Mouse (Mus musculus) layer of hippocampus, adult 11-12 months (tissue): Measurements from ENCODE around the gene Pou2af1.

Source experiments
- DNase-seq: peaks from one replicate; pipeline ENCODE4 v3.0.0; 2022; ENCODE audit warnings: low spot score

The Pou2af1 gene

GRCm38 (mm10) chr9:51225636-51226166, 12.2 kb downstream of the Pou2af1 start:
- DNase-seq, result no peak

GRCm38 (mm10) chr9:51230701-51231389, 17.3 kb downstream of the Pou2af1 start:
- no peak for DNase-seq

- DNase-seq, result no peak
These were observed 18.7 kb downstream of the Pou2af1 start for GRCm38 (mm10) chr9:51232163-51232562.

GRCm38 (mm10) chr9:51238741-51239385, 25.4 kb downstream of the Pou2af1 start:
- DNase-seq, result peak; percentile 53

- no peak for DNase-seq
These were observed 43.4 kb downstream of the Pou2af1 start for GRCm38 (mm10) chr9:51256780-51257502.

- no peak for DNase-seq
These were observed 44.9 kb downstream of the Pou2af1 start for GRCm38 (mm10) chr9:51258426-51258825.

- DNase-seq, result no peak
These were observed 55.3 kb downstream of the Pou2af1 start for GRCm38 (mm10) chr9:51268852-51269251.

GRCm38 (mm10) chr9:51271073-51271472, 57.6 kb downstream of the Pou2af1 start:
- DNase-seq, result no peak

- no peak for DNase-seq
These were observed 58.6 kb downstream of the Pou2af1 start for GRCm38 (mm10) chr9:51272102-51272501.

- no peak for DNase-seq
These were observed 60.2 kb downstream of the Pou2af1 start for GRCm38 (mm10) chr9:51273581-51274154.

- DNase-seq, result no peak
These were observed 61.2 kb downstream of the Pou2af1 start for GRCm38 (mm10) chr9:51274678-51275077.

GRCm38 (mm10) chr9:51277834-51278498, 64.5 kb downstream of the Pou2af1 start:
- DNase-seq, result no peak

- DNase-seq, result peak; percentile 45
These were observed 65.2 kb downstream of the Pou2af1 start, which contains the start of gene Colca2 for GRCm38 (mm10) chr9:51278500-51279381. Colca2 (minus strand) TSS chr9:51278569.

GRCm38 (mm10) chr9:51286079-51286478, 72.6 kb downstream of the Pou2af1 start:
- no peak for DNase-seq
